Mouse (Mus musculus) layer of hippocampus, adult 2 months (tissue): ENCODE results near the gene Kcnh2. TPM values are rescaled to one million over a fixed set of nuclear protein-coding genes. Genes with fewer than 3 reads are reported as not detected.

Experiments
- DNase-seq, 2 experiments: peaks; one replicate each; pipeline ENCODE4 v3.0.0; 2022; ENCODE audit warnings: low spot score in 2 of 2
- H3K27ac ChIP-seq: fragments of 200-600 bp; 2 replicates; pipeline ENCODE4 v1.8.1; 2022
- H3K4me3 ChIP-seq: fragments of 200-600 bp; 2 replicates; pipeline ENCODE4 v1.8.1; 2022; ENCODE audit warnings: mild to moderate bottlenecking
- CTCF ChIP-seq: fragments of 200-600 bp; conservative IDR thresholded peaks from 2 replicates; pipeline ENCODE4 v1.8.1; 2022; ENCODE audit warnings: antibody characterized with exemption, mild to moderate bottlenecking, moderate library complexity
- total RNA-seq, 2 experiments: library from RNA; stranded (reverse); gene quantifications; 2 replicates each; pipeline ENCODE4 v1.2.3; 2021

The Kcnh2 gene
- total RNA-seq, 2 experiments from 2014 or later: 21.7 to 23.6 TPM

DNA sequence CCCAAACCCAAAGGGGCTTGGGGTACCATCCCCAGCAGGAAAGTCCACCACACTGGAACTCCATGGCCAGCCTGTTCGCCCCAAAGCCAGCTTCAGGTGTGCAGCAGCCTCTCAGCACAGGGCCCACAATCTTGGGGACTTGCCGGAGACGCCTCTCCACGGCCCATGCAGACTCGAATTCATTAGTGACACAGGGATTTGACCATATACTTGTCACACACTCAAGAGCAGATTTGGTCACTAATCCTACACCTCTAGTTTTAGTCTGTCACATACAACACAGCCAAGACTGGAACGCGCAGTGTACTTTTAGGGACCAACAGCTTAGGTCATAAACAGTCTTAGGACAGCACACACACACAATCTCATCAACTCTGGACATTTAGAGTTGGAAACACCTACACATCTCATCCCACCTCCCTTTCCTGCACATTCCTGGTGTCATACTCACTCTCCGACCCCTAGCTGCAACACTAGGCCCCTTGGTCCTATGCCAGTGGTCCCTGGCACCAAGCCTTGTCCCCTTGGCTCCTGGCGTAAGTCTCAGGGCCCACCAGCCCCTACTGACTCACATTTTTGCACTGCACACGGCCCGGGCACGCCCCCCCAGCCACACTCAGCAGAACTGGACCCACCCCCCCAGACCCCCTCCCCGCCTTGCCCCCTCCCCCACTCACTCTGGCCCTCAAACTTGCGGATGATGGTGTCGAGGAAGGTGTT is 713 bp downstream of the Kcnh2 start:
- DNase-seq: no peak
- Histone ChIP-seq H3K4me3 (peak overlapping the region; percentile 65), H3K27ac (no peak overlapping the region)
- TF ChIP-seq CTCF: no peak

- no peak for DNase-seq
- no peak for TF ChIP-seq CTCF
- no peak overlapping the region for H3K27ac ChIP-seq
- no peak overlapping the region for H3K4me3 ChIP-seq
Observed at GRCm38 (mm10) chr5:24350073-24350472, 1.3 kb downstream of the Kcnh2 start.

DNA sequence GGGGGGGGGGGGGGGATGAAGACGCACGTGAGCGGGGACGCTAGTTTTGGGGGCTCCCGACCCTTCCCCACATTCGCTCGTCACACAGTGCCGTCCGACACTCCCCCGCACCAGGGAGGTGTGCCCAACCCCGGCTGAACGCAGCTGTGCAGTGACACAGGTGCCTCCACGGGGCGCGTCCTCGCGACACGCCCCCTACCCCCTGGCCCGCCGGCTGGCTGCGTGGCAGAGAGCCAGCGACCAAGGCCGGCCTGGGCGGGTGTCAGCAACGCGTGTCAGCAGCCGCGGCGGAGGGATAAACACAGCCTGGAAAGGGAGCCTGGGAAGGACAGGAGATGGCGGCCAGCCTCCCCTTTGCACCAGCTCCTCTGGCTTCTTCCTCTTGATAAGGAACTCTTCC is 2.9 kb downstream of the Kcnh2 start:
- no peak for DNase-seq

GRCm38 (mm10) chr5:24348128-24348527 is 3.3 kb downstream of the Kcnh2 start:
- TF ChIP-seq CTCF: no peak
- Histone ChIP-seq H3K27ac (no peak overlapping the region), H3K4me3 (peak overlapping the region; percentile 60)
- peak; percentile 62 to 63 for DNase-seq

More for the DNA sequence above, 2.9 kb downstream of the Kcnh2 start:
- TF ChIP-seq CTCF: no peak
- Histone ChIP-seq H3K27ac (no peak overlapping the region; the same call in 1 of the 2 replicates), H3K4me3 (peak overlapping the region; percentile 60)

DNA sequence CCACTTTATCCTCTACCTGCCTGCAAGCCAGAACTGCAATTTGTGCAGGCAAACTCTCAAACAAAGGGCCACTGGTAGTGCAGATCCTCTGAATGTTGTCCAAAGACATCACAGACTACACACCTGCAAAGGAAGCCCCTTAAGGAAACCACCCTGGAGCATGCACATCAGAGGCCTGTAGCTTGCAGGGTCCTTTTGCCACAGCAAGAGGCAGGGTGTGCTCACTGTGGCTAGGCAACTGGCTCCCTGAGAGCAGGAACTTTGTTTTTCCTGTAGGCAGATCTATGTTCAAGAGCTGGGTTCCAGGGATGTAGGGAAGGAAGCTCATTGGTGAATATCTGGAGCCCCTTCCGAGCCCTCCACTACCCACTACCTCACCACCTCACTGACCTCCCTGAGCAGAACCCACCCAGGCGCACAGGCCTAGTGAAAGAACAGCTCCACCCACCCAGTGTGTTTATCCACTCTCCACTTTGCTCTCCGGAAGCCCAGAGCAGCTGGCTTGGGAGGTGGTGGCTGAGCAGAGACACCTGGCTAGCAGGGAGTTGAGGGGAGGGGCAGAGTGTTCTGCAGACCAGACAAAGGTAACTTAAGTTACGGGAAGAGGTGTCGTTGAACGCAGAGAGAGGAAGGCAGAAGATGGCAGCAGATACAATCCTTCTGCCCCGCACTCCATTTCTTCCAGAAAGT is 4.1 kb downstream of the Kcnh2 start:
- no peak overlapping the region for H3K4me3 ChIP-seq
- H3K27ac ChIP-seq: no peak overlapping the region

GRCm38 (mm10) chr5:24346313-24346712 is 5.1 kb downstream of the Kcnh2 start:
- H3K27ac ChIP-seq: no peak overlapping the region
- no peak overlapping the region for H3K4me3 ChIP-seq
- no peak for DNase-seq
- TF ChIP-seq CTCF: no peak

More for the DNA sequence above, 4.1 kb downstream of the Kcnh2 start:
- no peak for TF ChIP-seq CTCF
- DNase-seq: no peak

GRCm38 (mm10) chr5:24344477-24345051 is 6.8 kb downstream of the Kcnh2 start:
- no peak for TF ChIP-seq CTCF
- Histone ChIP-seq H3K4me3 (no peak overlapping the region), H3K27ac (0 out of 2 replicates have a peak overlapping the region, but pooled peaks have one; percentile 28)
- no peak for DNase-seq

GRCm38 (mm10) chr5:24343977-24344436 is 7.4 kb downstream of the Kcnh2 start:
- no peak for TF ChIP-seq CTCF

DNA sequence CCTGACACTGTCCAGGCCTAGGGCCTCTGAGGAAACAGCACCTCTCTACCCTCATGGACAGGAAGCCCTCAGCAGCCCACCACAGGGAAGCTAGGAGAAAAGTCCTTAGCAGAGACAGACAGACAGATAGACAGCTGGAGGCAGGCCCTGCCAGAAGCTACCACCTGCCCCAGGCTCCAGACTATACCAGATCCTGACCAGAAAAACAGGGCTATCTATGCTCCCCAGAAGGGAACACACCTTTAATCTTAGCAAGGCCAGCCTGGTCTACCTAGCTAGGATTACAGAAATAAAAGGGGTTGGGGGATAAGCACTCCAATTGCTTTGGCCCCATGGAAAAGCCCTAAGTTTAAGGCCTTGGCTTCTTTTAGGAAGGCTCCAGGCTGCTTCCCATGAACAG is 8.0 kb downstream of the Kcnh2 start:
- no peak overlapping the region for H3K4me3 ChIP-seq
- no peak for TF ChIP-seq CTCF
- DNase-seq: no peak
- H3K27ac ChIP-seq: no peak overlapping the region

More at GRCm38 (mm10) chr5:24343977-24344436, 7.4 kb downstream of the Kcnh2 start:
- H3K27ac ChIP-seq: no peak overlapping the region
- DNase-seq: no peak
- no peak overlapping the region for H3K4me3 ChIP-seq

GRCm38 (mm10) chr5:24342966-24343365 is 8.4 kb downstream of the Kcnh2 start:
- TF ChIP-seq CTCF: no peak
- no peak overlapping the region for H3K27ac ChIP-seq
- DNase-seq: no peak
- H3K4me3 ChIP-seq: no peak overlapping the region

- no peak for TF ChIP-seq CTCF
- DNase-seq: no peak
- Histone ChIP-seq H3K27ac (no peak overlapping the region), H3K4me3 (no peak overlapping the region)
Observed at GRCm38 (mm10) chr5:24342205-24342963, 9.0 kb downstream of the Kcnh2 start.

GRCm38 (mm10) chr5:24337821-24338220 is 13.6 kb downstream of the Kcnh2 start:
- no peak for TF ChIP-seq CTCF
- Histone ChIP-seq H3K27ac (no peak overlapping the region), H3K4me3 (no peak overlapping the region)
- no peak for DNase-seq

DNA sequence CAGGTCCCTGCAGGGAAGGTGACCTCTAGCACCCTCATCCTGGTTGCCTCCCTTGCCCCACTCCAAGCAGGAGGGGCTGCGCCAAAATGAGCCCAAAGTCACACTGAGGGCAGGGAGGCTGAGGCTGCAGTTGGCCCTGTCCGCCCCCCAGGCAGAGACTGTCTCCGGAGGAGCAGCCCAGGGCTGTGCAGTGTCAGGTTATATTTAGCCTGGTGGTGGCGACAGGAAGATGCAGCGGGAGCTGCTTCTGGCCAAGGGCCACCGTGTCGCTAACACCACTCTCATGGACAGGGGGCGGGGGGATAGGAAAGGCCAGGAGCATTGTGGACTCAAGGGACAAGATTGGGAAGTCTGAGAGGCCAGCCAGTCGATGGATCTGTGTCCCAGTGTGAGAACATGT is 14.0 kb downstream of the Kcnh2 start:
- Histone ChIP-seq H3K4me3 (no peak overlapping the region), H3K27ac (no peak overlapping the region)
- DNase-seq: no peak
- no peak; the same call in 1 of the 2 replicates for TF ChIP-seq CTCF
